Mouse (Mus musculus) MEL (cell line): ENCODE results near the gene Bcl2l1. TPM values are rescaled to one million over a fixed set of nuclear protein-coding genes. Genes with fewer than 3 reads are reported as not detected.

Source experiments
- DNase-seq: peaks from one replicate; pipeline ENCODE4 v3.0.0; 2011; ENCODE audit warnings: low read depth, low spot score
- H3K27ac ChIP-seq: 2 replicates; pipeline ENCODE4 v1.5.1; 2012; ENCODE audit warnings: low read depth, mild to moderate bottlenecking, control low read depth, low read length, moderate library complexity; ENCODE audit not compliant: control insufficient read depth
- H3K27me3 ChIP-seq, 2 experiments: fragments of 150-350 bp in 1 of 2; sonication (generic) in 1 of 2; 2 replicates each; pipeline ENCODE4 v1.6.1; 2012; ENCODE audit warnings: low read length in 2 of 2, mild to moderate bottlenecking in 2 of 2, improper control_type of control experiment in 1 of 2, moderate library complexity in 1 of 2; ENCODE audit not compliant: insufficient read depth in 2 of 2, control insufficient read depth in 1 of 2
- H3K36me3 ChIP-seq, 2 experiments: 2 replicates each; pipeline ENCODE4 v1.6.1; 2012 to 2014; ENCODE audit warnings: low read length in 2 of 2, improper control_type of control experiment in 1 of 2, inconsistent platforms in 1 of 2, mild to moderate bottlenecking in 1 of 2; ENCODE audit not compliant: insufficient read depth in 2 of 2, control insufficient read depth in 1 of 2
- H3K4me1 ChIP-seq, 2 experiments: fragments of 150-350 bp in 1 of 2; sonication (generic) in 1 of 2; 2 replicates each; pipeline ENCODE4 v1.6.1; 2012; ENCODE audit warnings: low read length in 2 of 2, improper control_type of control experiment in 1 of 2, mild to moderate bottlenecking in 1 of 2; ENCODE audit not compliant: insufficient read depth in 2 of 2, control insufficient read depth in 1 of 2
- H3K4me3 ChIP-seq, 2 experiments: fragments of 150-350 bp in 1 of 2; sonication (generic) in 1 of 2; 2 replicates each; pipeline ENCODE4 v1.5.1; 2012; ENCODE audit warnings: low read depth in 2 of 2, low read length in 2 of 2, mild to moderate bottlenecking in 2 of 2, moderate library complexity in 2 of 2, control low read depth in 1 of 2, improper control_type of control experiment in 1 of 2; ENCODE audit not compliant: control insufficient read depth in 1 of 2, insufficient read depth in 1 of 2
- H3K79me2 ChIP-seq: 2 replicates; pipeline ENCODE4 v1.6.1; 2012; ENCODE audit warnings: mild to moderate bottlenecking, low read length, moderate library complexity; ENCODE audit not compliant: control insufficient read depth, poor library complexity, insufficient read depth
- H3K9ac ChIP-seq: 2 replicates; pipeline ENCODE4 v1.6.1; 2012; ENCODE audit warnings: low read depth, mild to moderate bottlenecking, control low read depth, low read length, moderate library complexity; ENCODE audit not compliant: control insufficient read depth, poor library complexity, severe bottlenecking
- H3K9me3 ChIP-seq: fragments of 150-350 bp; sonication (generic); replicated peaks from 2 replicates; pipeline ENCODE4 v1.6.1; 2012; ENCODE audit warnings: mild to moderate bottlenecking, low read length, improper control_type of control experiment, moderate library complexity; ENCODE audit not compliant: insufficient read depth
- BHLHE40 ChIP-seq: IDR thresholded peaks from 2 replicates; pipeline ENCODE4 v1.6.1; 2012; ENCODE audit warnings: low read depth, mild to moderate bottlenecking, inconsistent platforms, low read length, improper control_type of control experiment, borderline replicate concordance
- CHD1 ChIP-seq: IDR thresholded peaks from 2 replicates; pipeline ENCODE4 v1.6.1; 2012; ENCODE audit warnings: low read depth, mild to moderate bottlenecking, inconsistent platforms, low read length, improper control_type of control experiment
- CTCF ChIP-seq, 3 experiments: IDR thresholded peaks in 2 of 3; conservative IDR thresholded peaks in 1 of 3; 2 replicates each; pipeline ENCODE4 v1.5.1; 2011 to 2012; ENCODE audit warnings: low read length in 3 of 3, low read depth in 2 of 3, mild to moderate bottlenecking in 2 of 3, improper control_type of control experiment in 1 of 3, inconsistent platforms in 1 of 3, mixed read lengths in 1 of 3, moderate library complexity in 1 of 3; ENCODE audit not compliant: control insufficient read depth in 1 of 3, insufficient read depth in 1 of 3, poor library complexity in 1 of 3, severe bottlenecking in 1 of 3
- ETS1 ChIP-seq: IDR thresholded peaks from 2 replicates; pipeline ENCODE4 v1.6.1; 2012; ENCODE audit warnings: low read depth, mild to moderate bottlenecking, inconsistent platforms, low read length, improper control_type of control experiment, moderate library complexity
- GABPA ChIP-seq: IDR thresholded peaks from 2 replicates; pipeline ENCODE4 v1.6.1; 2012; ENCODE audit warnings: low read depth, mild to moderate bottlenecking, inconsistent platforms, low read length, improper control_type of control experiment, moderate library complexity
- GATA1 ChIP-seq: IDR thresholded peaks from 2 replicates; pipeline ENCODE4 v1.6.1; 2011; ENCODE audit warnings: low read depth, low read length, improper control_type of control experiment
- JUND ChIP-seq: IDR thresholded peaks from 2 replicates; pipeline ENCODE4 v1.6.1; 2011; ENCODE audit warnings: low read depth, mild to moderate bottlenecking, improper control_type of control experiment, low read length
- KAT2A ChIP-seq: conservative IDR thresholded peaks from 2 replicates; pipeline ENCODE4 v1.6.1; 2012; ENCODE audit warnings: low read depth, low read length, improper control_type of control experiment, inconsistent platforms
- MAX ChIP-seq: IDR thresholded peaks from 2 replicates; pipeline ENCODE4 v1.6.1; 2011; ENCODE audit warnings: low read length, improper control_type of control experiment
- NRF1 ChIP-seq: IDR thresholded peaks from 2 replicates; pipeline ENCODE4 v1.6.1; 2014; ENCODE audit warnings: low read depth, mild to moderate bottlenecking, inconsistent platforms, low read length, improper control_type of control experiment, moderate library complexity; ENCODE audit not compliant: poor library complexity, insufficient read depth, severe bottlenecking
- POLR2AphosphoS5 ChIP-seq: IDR thresholded peaks from 2 replicates; pipeline ENCODE4 v1.6.1; 2012; ENCODE audit warnings: low read depth, borderline replicate concordance, mild to moderate bottlenecking, inconsistent platforms, low read length, moderate library complexity, mixed read lengths
- RCOR1 ChIP-seq: IDR thresholded peaks from 2 replicates; pipeline ENCODE4 v1.6.1; 2012; ENCODE audit warnings: low read depth, mild to moderate bottlenecking, inconsistent platforms, low read length, improper control_type of control experiment
- SMC3 ChIP-seq: IDR thresholded peaks from 2 replicates; pipeline ENCODE4 v1.6.1; 2011; ENCODE audit warnings: low read depth, low read length, improper control_type of control experiment
- TCF12 ChIP-seq: IDR thresholded peaks from 2 replicates; pipeline ENCODE4 v1.6.1; 2014; ENCODE audit warnings: low read depth, mild to moderate bottlenecking, inconsistent platforms, low read length, improper control_type of control experiment, moderate library complexity
- USF1 ChIP-seq: IDR thresholded peaks from 2 replicates; pipeline ENCODE4 v1.6.1; 2014; ENCODE audit warnings: low read depth, mild to moderate bottlenecking, inconsistent platforms, low read length, improper control_type of control experiment, moderate library complexity
- ZKSCAN1 ChIP-seq: IDR thresholded peaks from 2 replicates; pipeline ENCODE4 v1.6.1; 2012; ENCODE audit warnings: low read depth, mild to moderate bottlenecking, inconsistent platforms, low read length, improper control_type of control experiment, moderate library complexity
- ZMIZ1 ChIP-seq: IDR thresholded peaks from 2 replicates; pipeline ENCODE4 v1.6.1; 2012; ENCODE audit warnings: low read depth, mild to moderate bottlenecking, inconsistent platforms, low read length, improper control_type of control experiment, moderate library complexity
- polyA plus RNA-seq, 2 experiments: library from polyadenylated mRNA; stranded (reverse) in 1 of 2; unstranded in 1 of 2; fragments of >175 nt in 1 of 2; fragments of >200 nt in 1 of 2; gene quantifications; 2 replicates each; pipeline versions ENCODE4 v1.2.1 to v1.2.4; 2012; ENCODE audit warnings: low replicate concordance in 2 of 2, low read depth in 1 of 2; ENCODE audit not compliant: insufficient read length in 2 of 2, insufficient read depth in 1 of 2, missing spikeins in 1 of 2
- total RNA-seq: library from RNA; depleted of rRNA; stranded (reverse); fragments of 300-350 nt; gene quantifications from 2 replicates; pipeline ENCODE4 v1.2.3, GENCODE M21; 2012

The Bcl2l1 gene
- total and polyA plus RNA-seq, 3 experiments = 6.5 to 23.9 TPM; not detected in 1

DNA sequence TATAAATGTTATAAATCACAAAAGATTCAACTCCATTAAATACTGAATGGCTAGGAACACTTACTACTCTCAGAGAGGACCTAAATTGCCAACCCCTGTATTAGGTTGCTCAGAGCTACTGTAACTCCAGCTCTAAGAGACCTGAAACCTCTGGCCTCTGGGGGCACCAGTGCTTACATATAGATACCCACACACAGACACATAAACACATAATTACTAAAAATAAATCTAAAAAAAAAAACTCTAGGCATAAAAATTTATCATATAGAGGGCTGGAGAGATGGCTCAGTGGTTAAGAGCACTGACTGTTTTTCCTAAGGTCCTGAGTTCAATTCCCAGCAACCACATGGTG lies 30.8 kb downstream of the Bcl2l1 start:
- no peak overlapping the region for H3K9ac ChIP-seq
- DNase-seq = no peak
- peaks cover 7 to 14% of the 10 kb centered on the region in 2 experiments for H3K4me1 ChIP-seq
- TF ChIP-seq POLR2AphosphoS5 (no peak), USF1 (no peak), ETS1 (no peak), GATA1 (no peak), RCOR1 (no peak), TCF12 (no peak), CTCF (IDR thresholded peaks at IDR 0.05 in 2 of 3, conservative IDR thresholded peaks at IDR 0.05 in 1 of 3; ENCODE audit: control insufficient read depth in 1 of 3, insufficient read depth in 1 of 3, low read depth in 2 of 3, low read length in 3 of 3, poor library complexity in 1 of 3, severe bottlenecking in 1 of 3) (no peak), GABPA (no peak)
- no peak overlapping the region for H3K27ac ChIP-seq
- no peaks in the 10 kb centered on the region for H3K27me3 ChIP-seq
- no peaks in the 10 kb centered on the region for H3K9me3 ChIP-seq
- no peaks in the 10 kb centered on the region for H3K79me2 ChIP-seq
- H3K4me3 ChIP-seq = no peak overlapping the region
- H3K36me3 ChIP-seq = peaks cover 0 to 12% of the 10 kb centered on the region in 2 experiments; a peak in 2 of 4 replicates

DNA sequence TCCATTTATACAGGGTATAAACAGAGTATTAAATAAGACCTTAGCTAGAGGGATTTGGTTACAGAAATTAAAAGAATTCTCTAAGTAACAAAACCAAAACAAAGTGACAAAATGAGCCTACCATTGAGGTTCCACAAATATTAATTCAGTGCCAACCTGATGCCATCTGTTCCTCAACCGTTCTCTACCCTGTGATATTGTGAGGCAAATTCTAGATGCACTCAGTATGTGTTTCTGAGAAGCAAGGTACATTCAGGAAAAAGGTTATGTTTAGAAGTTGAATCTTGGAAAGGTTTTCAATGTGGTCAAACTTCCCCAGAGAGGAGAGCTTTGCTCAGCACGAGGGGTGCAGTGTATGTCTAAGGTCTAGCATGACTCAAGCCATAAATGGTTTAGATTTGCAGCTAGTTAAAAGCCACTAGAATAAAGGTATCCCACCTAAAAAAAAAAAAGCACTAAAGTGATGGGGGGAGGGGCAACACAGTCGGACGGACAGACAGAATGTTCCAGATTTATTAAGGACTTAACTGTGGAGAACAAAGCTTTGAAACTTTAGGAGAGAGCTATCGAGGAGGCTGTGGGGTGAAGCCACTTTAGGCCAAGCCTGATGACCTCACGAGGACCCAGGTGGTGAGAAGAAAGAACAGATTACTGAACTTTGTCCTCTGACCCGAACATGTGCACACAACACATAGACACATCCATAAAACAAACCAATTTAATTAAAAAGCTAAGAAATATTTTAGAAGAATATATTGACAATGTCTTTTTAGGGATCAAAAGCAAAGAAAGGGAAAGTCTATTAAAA lies 31.4 kb downstream of the Bcl2l1 start:
- no peaks in the 10 kb centered on the region for H3K9me3 ChIP-seq
- no peaks in the 10 kb centered on the region for H3K79me2 ChIP-seq
- H3K27ac ChIP-seq = no peak overlapping the region
- H3K9ac ChIP-seq = no peak overlapping the region
- peaks cover 0 to 12% of the 10 kb centered on the region in 2 experiments; a peak in 2 of 4 replicates for H3K36me3 ChIP-seq
- no peak overlapping the region for H3K4me3 ChIP-seq
- peaks cover 7 to 12% of the 10 kb centered on the region in 2 experiments for H3K4me1 ChIP-seq
- H3K27me3 ChIP-seq = no peaks in the 10 kb centered on the region
- no peak for DNase-seq
- no peak for TF ChIP-seq ZKSCAN1
- no peak for TF ChIP-seq KAT2A
- no peak for TF ChIP-seq JUND
- no peak for TF ChIP-seq SMC3
- TF ChIP-seq CHD1 = no peak
- TF ChIP-seq ZMIZ1 = no peak
- TF ChIP-seq ETS1 = no peak
- no peak for TF ChIP-seq BHLHE40
- no peak for TF ChIP-seq GATA1
- TF ChIP-seq GABPA = no peak
- no peak for TF ChIP-seq CTCF (IDR thresholded peaks at IDR 0.05 in 2 of 3, conservative IDR thresholded peaks at IDR 0.05 in 1 of 3; ENCODE audit: control insufficient read depth in 1 of 3, insufficient read depth in 1 of 3, low read depth in 2 of 3, low read length in 3 of 3, poor library complexity in 1 of 3, severe bottlenecking in 1 of 3)
- no peak for TF ChIP-seq NRF1
- no peak for TF ChIP-seq MAX
